Mouse (Mus musculus) CH12.LX (cell line): ENCODE results near the gene Scaf4. TPM values are rescaled to one million over a fixed set of nuclear protein-coding genes. Genes with fewer than 3 reads are reported as not detected.

Experiments used
- DNase-seq: peaks from one replicate; pipeline ENCODE4 v3.0.0-alpha.2; 2013; ENCODE audit errors: extremely low read depth
- H3K27ac ChIP-seq: 2 replicates; pipeline ENCODE4 v1.5.1; 2012; ENCODE audit warnings: low read depth, mild to moderate bottlenecking, control low read depth, moderate library complexity; ENCODE audit not compliant: insufficient read depth
- H3K27me3 ChIP-seq: replicated peaks from 2 replicates; pipeline ENCODE3; 2012; ENCODE audit warnings: inconsistent platforms
- H3K36me3 ChIP-seq, 2 experiments: replicated peaks in 1 of 2; 2 replicates each; pipeline versions ENCODE3 to v1.6.1; 2012; ENCODE audit warnings: inconsistent platforms in 1 of 2, low read length in 1 of 2, mild to moderate bottlenecking in 1 of 2, mixed read lengths in 1 of 2, moderate library complexity in 1 of 2; ENCODE audit not compliant: control insufficient read depth in 1 of 2, insufficient read depth in 1 of 2
- H3K4me1 ChIP-seq, 2 experiments: 2 replicates each; pipeline ENCODE4 v1.6.1; 2012; ENCODE audit warnings: inconsistent platforms in 1 of 2, moderate library complexity in 1 of 2; ENCODE audit not compliant: insufficient read depth in 2 of 2, control insufficient read depth in 1 of 2
- H3K4me2 ChIP-seq: 2 replicates; pipeline ENCODE4 v1.6.1; 2012; ENCODE audit warnings: low read depth, mild to moderate bottlenecking, control low read depth; ENCODE audit not compliant: poor library complexity, insufficient read depth, severe bottlenecking
- H3K4me3 ChIP-seq, 3 experiments: fragments of 150-350 bp in 1 of 3; sonication (generic) in 1 of 3; replicated peaks in 1 of 3; 2 replicates each; pipeline versions ENCODE3 to v1.5.1; 2011 to 2012; ENCODE audit warnings: low read depth in 2 of 3, low read length in 2 of 3, mild to moderate bottlenecking in 2 of 3, moderate library complexity in 2 of 3, control low read depth in 1 of 3, improper control_type of control experiment in 1 of 3, inconsistent platforms in 1 of 3, mixed read lengths in 1 of 3; ENCODE audit not compliant: poor library complexity in 1 of 3
- H3K79me2 ChIP-seq: replicated peaks from 2 replicates; pipeline ENCODE4 v1.6.1; 2012; ENCODE audit warnings: mild to moderate bottlenecking, moderate library complexity; ENCODE audit not compliant: control insufficient read depth, poor library complexity, insufficient read depth, severe bottlenecking; ENCODE audit errors: extremely low read depth
- H3K9ac ChIP-seq: 2 replicates; pipeline ENCODE4 v1.6.1; 2012; ENCODE audit warnings: low read depth, mild to moderate bottlenecking, control low read depth, moderate library complexity; ENCODE audit not compliant: insufficient read depth
- H3K9me3 ChIP-seq: replicated peaks from 2 replicates; pipeline ENCODE3; 2012; ENCODE audit warnings: low read length, inconsistent platforms, mixed read lengths
- CHD1 ChIP-seq: IDR thresholded peaks from 2 replicates; pipeline ENCODE4 v1.6.1; 2012; ENCODE audit warnings: low read depth, low read length, improper control_type of control experiment, inconsistent platforms
- CHD2 ChIP-seq: IDR thresholded peaks from 2 replicates; pipeline ENCODE4 v1.6.1; 2011; ENCODE audit warnings: low read length, improper control_type of control experiment
- ELF1 ChIP-seq: IDR thresholded peaks from 2 replicates; pipeline ENCODE4 v1.6.1; 2014; ENCODE audit warnings: low read depth, mild to moderate bottlenecking, inconsistent platforms, low read length, improper control_type of control experiment
- ETS1 ChIP-seq: conservative IDR thresholded peaks from 2 replicates; pipeline ENCODE4 v1.6.1; 2012; ENCODE audit warnings: low read depth, mild to moderate bottlenecking, inconsistent platforms, low read length, improper control_type of control experiment, moderate library complexity
- GABPA ChIP-seq: IDR thresholded peaks from 2 replicates; pipeline ENCODE4 v1.6.1; 2012; ENCODE audit warnings: low read depth, low read length, improper control_type of control experiment, inconsistent platforms; ENCODE audit not compliant: insufficient replicate concordance
- HCFC1 ChIP-seq: IDR thresholded peaks from 2 replicates; pipeline ENCODE4 v1.6.1; 2012; ENCODE audit warnings: low read depth, mild to moderate bottlenecking, inconsistent platforms, low read length, improper control_type of control experiment
- IRF4 ChIP-seq: IDR thresholded peaks from 2 replicates; pipeline ENCODE4 v1.6.1; 2014; ENCODE audit warnings: low read depth, mild to moderate bottlenecking, inconsistent platforms, low read length, improper control_type of control experiment
- JUN ChIP-seq: IDR thresholded peaks from 2 replicates; pipeline ENCODE4 v1.6.1; 2011; ENCODE audit warnings: low read depth, mild to moderate bottlenecking, low read length, improper control_type of control experiment, moderate library complexity; ENCODE audit not compliant: insufficient read depth
- JUND ChIP-seq: conservative IDR thresholded peaks from 2 replicates; pipeline ENCODE4 v1.6.1; 2011; ENCODE audit warnings: low read depth, low read length, improper control_type of control experiment
- KAT2A ChIP-seq: IDR thresholded peaks from 2 replicates; pipeline ENCODE4 v1.6.1; 2012; ENCODE audit warnings: low read length, improper control_type of control experiment, inconsistent platforms; ENCODE audit not compliant: insufficient replicate concordance
- MAFK ChIP-seq: IDR thresholded peaks from 2 replicates; pipeline ENCODE4 v1.6.1; 2011; ENCODE audit warnings: low read length, improper control_type of control experiment; ENCODE audit not compliant: insufficient replicate concordance
- MAX ChIP-seq: IDR thresholded peaks from 2 replicates; pipeline ENCODE4 v1.6.1; 2011; ENCODE audit warnings: low read length, improper control_type of control experiment
- MEF2A ChIP-seq: IDR thresholded peaks from 2 replicates; pipeline ENCODE4 v1.6.1; 2014; ENCODE audit warnings: low read depth, mild to moderate bottlenecking, inconsistent platforms, low read length, improper control_type of control experiment, borderline replicate concordance
- MYC ChIP-seq: IDR thresholded peaks from 2 replicates; pipeline ENCODE4 v1.6.1; 2011; ENCODE audit warnings: low read depth, mild to moderate bottlenecking, improper control_type of control experiment, low read length
- NELFE ChIP-seq: IDR thresholded peaks from 2 replicates; pipeline ENCODE4 v1.6.1; 2011; ENCODE audit warnings: low read depth, low read length, improper control_type of control experiment
- NRF1 ChIP-seq: IDR thresholded peaks from 2 replicates; pipeline ENCODE4 v1.6.1; 2014; ENCODE audit warnings: low read depth, mild to moderate bottlenecking, inconsistent platforms, low read length, improper control_type of control experiment, moderate library complexity
- PAX5 ChIP-seq: IDR thresholded peaks from 2 replicates; pipeline ENCODE4 v1.6.1; 2012; ENCODE audit warnings: low read length, inconsistent platforms, mixed read lengths
- POLR2A ChIP-seq: IDR thresholded peaks from 2 replicates; pipeline ENCODE4 v1.6.1; 2011; ENCODE audit warnings: low read depth, mild to moderate bottlenecking, improper control_type of control experiment, low read length
- RCOR1 ChIP-seq: conservative IDR thresholded peaks from 2 replicates; pipeline ENCODE4 v1.6.1; 2012; ENCODE audit warnings: low read depth, mild to moderate bottlenecking, inconsistent platforms, low read length, improper control_type of control experiment
- SIN3A ChIP-seq: IDR thresholded peaks from 2 replicates; pipeline ENCODE4 v1.6.1; 2012; ENCODE audit warnings: low read length, improper control_type of control experiment, inconsistent platforms
- TCF12 ChIP-seq: IDR thresholded peaks from 2 replicates; pipeline ENCODE4 v1.6.1; 2014; ENCODE audit warnings: low read depth, mild to moderate bottlenecking, inconsistent platforms, low read length, improper control_type of control experiment
- USF1 ChIP-seq: IDR thresholded peaks from 2 replicates; pipeline ENCODE4 v1.6.1; 2014; ENCODE audit warnings: low read depth, mild to moderate bottlenecking, inconsistent platforms, low read length, improper control_type of control experiment
- ZMIZ1 ChIP-seq: IDR thresholded peaks from 2 replicates; pipeline ENCODE4 v1.6.1; 2012; ENCODE audit warnings: low read depth, mild to moderate bottlenecking, inconsistent platforms, low read length, improper control_type of control experiment
- ZNF384 ChIP-seq: IDR thresholded peaks from 2 replicates; pipeline ENCODE4 v1.6.1; 2012; ENCODE audit warnings: low read depth, low read length, improper control_type of control experiment, inconsistent platforms
- dilution Hi-C: fragments of 300-500 bp; cut with MboI; formaldehyde crosslinking; loops from 2 replicates; pipeline ENCODE4 v1.14.3; 2020; ENCODE audit warnings: low sequenced_read_pairs; ENCODE audit not compliant: extremely low pct_unique_long_range_greater_than_20kb, extremely low pct_ligation_motif_present
- in situ Hi-C: fragments of 300-500 bp; cut with MboI; formaldehyde crosslinking; loops from 3 replicates; pipeline ENCODE4 v1.14.3; 2019; ENCODE audit warnings: low sequenced_read_pairs, low pct_ligation_motif_present, low pct_unique_long_range_greater_than_20kb, mixed read lengths
- polyA plus RNA-seq: library from polyadenylated mRNA; unstranded; fragments of >175 nt; gene quantifications from 2 replicates; pipeline ENCODE4 v1.2.1, GENCODE M21; 2012; ENCODE audit warnings: low read depth; ENCODE audit not compliant: insufficient read length
- total RNA-seq, 2 experiments: library from RNA; depleted of rRNA; stranded (reverse); fragments of 300-350 nt in 1 of 2; fragments of >200 nt in 1 of 2; gene quantifications; 2 replicates each; pipeline ENCODE4 v1.2.3; 2012 to 2014

The Scaf4 gene
- total and polyA plus RNA-seq, 3 experiments, result 6.0 to 60.4 (median 17.5) TPM

DNA sequence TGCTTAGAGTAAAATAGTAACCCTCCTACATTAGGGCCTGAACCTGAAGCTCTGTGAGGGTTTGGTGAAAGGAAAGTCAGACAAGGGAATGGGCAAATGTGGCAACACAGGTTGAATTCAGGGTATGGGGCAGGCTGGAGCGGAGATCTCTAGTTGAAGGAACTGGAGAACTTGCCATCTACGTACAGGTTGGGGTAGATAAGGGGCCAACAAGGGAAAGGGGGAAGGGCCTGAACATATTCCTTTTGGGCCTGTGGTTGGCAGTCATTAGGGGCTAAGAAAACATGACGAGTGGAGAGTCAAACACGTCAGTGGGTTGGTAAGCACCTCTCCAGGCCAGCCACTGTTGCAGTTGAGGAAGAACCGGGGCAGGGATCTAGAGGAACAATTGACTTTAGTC is 104.4 kb downstream of the Scaf4 start:
- H3K27me3 ChIP-seq, result peaks cover 15% of the 10 kb centered on the region
- dilution Hi-C loops (no loop called here), in situ Hi-C loops (loop anchor here (10.0 to 25.0 kb wide), 2 partner anchors 405 to 1793 kb away; no protein-coding TSS in a partner anchor)
- no peaks in the 10 kb centered on the region for H3K9me3 ChIP-seq
- H3K4me1 ChIP-seq, result peaks cover 5 to 23% of the 10 kb centered on the region in 2 experiments; a peak in 3 of 4 replicates
- no peak for TF ChIP-seq MAX
- TF ChIP-seq PAX5, result no peak
- no peak for TF ChIP-seq RCOR1
- no peak for TF ChIP-seq SIN3A
- no peak for TF ChIP-seq ETS1
- no peak for TF ChIP-seq JUND
- no peak for TF ChIP-seq USF1
- TF ChIP-seq JUN, result no peak
- no peaks in the 10 kb centered on the region for H3K36me3 ChIP-seq
- H3K79me2 ChIP-seq, result no peaks in the 10 kb centered on the region
- no peak overlapping the region for H3K27ac ChIP-seq
- DNase-seq, result no peak
- no peak overlapping the region for H3K4me3 ChIP-seq
- no peak overlapping the region for H3K4me2 ChIP-seq
- H3K9ac ChIP-seq, result no peak overlapping the region

DNA sequence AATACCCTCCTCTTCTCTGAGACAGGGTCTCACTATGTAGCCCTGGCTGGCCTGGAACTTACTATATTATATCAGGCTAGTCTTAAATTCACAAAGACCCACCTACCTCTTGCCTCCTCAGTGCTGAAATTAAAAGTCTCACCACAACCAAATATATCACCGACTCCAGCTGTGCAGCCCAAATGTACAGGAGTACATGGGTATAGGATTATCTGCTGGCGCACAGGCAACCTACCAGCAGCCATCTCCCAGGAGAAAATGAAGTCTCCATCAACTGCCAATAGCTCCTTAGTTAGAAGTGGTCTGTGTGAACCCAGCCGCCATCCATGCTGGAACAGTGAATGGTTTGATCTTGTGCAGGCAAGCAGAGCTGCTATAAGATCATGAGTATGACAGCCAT is 105.9 kb downstream of the Scaf4 start:
- no peak overlapping the region for H3K9ac ChIP-seq
- no peak overlapping the region for H3K27ac ChIP-seq
- H3K36me3 ChIP-seq, result no peaks in the 10 kb centered on the region
- no peaks in the 10 kb centered on the region for H3K9me3 ChIP-seq
- dilution Hi-C loops, result no loop called here
- TF ChIP-seq NELFE (no peak), MYC (no peak), TCF12 (no peak), CHD1 (no peak), ELF1 (no peak), PAX5 (no peak)
- H3K79me2 ChIP-seq, result no peaks in the 10 kb centered on the region
- H3K4me2 ChIP-seq, result no peak overlapping the region
- no peak overlapping the region for H3K4me3 ChIP-seq
- H3K27me3 ChIP-seq, result peaks cover 12% of the 10 kb centered on the region
- in situ Hi-C loops, result loop anchor here (25.0 kb wide), 1 partner anchor 1791 kb away; no protein-coding TSS in a partner anchor
- no peak for DNase-seq
- H3K4me1 ChIP-seq, result peaks cover 5 to 23% of the 10 kb centered on the region in 2 experiments; a peak in 3 of 4 replicates

DNA sequence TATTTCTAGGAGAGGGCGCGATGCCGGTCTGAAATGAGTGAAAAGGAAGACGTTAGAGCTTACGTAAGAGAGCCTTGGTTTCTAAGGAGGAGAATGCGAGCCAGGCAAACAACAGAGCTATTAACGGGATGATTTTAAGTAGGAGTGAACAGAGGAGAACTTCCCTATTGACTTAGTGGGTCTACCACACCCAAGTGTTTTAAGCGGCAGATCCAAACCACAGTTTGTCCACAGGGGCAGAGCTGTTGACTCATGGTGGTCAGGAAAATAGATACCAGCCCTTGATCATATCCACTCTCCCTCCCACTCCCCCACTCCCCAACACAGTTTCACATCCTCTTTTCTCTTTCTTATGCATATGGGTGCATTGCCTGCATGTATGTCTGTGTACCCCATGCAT is 106.9 kb downstream of the Scaf4 start:
- Histone ChIP-seq H3K4me3 (no peak overlapping the region), H3K27ac (no peak overlapping the region), H3K27me3 (peaks cover 12% of the 10 kb centered on the region), H3K36me3 (no peaks in the 10 kb centered on the region), H3K9me3 (no peaks in the 10 kb centered on the region), H3K9ac (no peak overlapping the region), H3K4me2 (peak overlapping the region; percentile 7; the same call in 1 of the 2 replicates), H3K4me1 (peaks cover 5 to 23% of the 10 kb centered on the region in 2 experiments; a peak in 3 of 4 replicates), H3K79me2 (no peaks in the 10 kb centered on the region)
- peak; percentile 79 for DNase-seq
- dilution Hi-C loops (no loop called here), in situ Hi-C loops (loop anchor here (25.0 kb wide), 1 partner anchor 1790 kb away; no protein-coding TSS in a partner anchor)
- no peak for TF ChIP-seq HCFC1
- TF ChIP-seq ZMIZ1, result no peak
- peak; percentile 21; the same call in 1 of the 2 replicates for TF ChIP-seq CHD2
- 0 out of 2 replicates have a peak, but pooled peaks have one; percentile 37 for TF ChIP-seq MYC
- no peak for TF ChIP-seq MAX
- TF ChIP-seq NRF1, result no peak
- TF ChIP-seq SIN3A, result no peak
- no peak for TF ChIP-seq GABPA
- no peak for TF ChIP-seq RCOR1
- TF ChIP-seq JUND, result peak; percentile 18; the same call in 1 of the 2 replicates
- TF ChIP-seq NELFE, result no peak
- TF ChIP-seq KAT2A, result no peak
- peak; percentile 86 for TF ChIP-seq IRF4
- TF ChIP-seq ETS1, result peak; percentile 27; the same call in 1 of the 2 replicates
- TF ChIP-seq JUN, result peak; percentile 18; the same call in 1 of the 2 replicates
- peak; percentile 86 for TF ChIP-seq MAFK
- no peak for TF ChIP-seq CHD1
- TF ChIP-seq TCF12, result 0 out of 2 replicates have a peak, but pooled peaks have one; percentile 11
- no peak for TF ChIP-seq POLR2A
- TF ChIP-seq MEF2A, result no peak
- no peak for TF ChIP-seq ZNF384
